Mouse (Mus musculus) liver, embryonic 12.5 days (tissue): ENCODE measurements at regions not wholly inside any gene's neighbourhood (a gene's known extent, or its start where the extent isn't known, plus 50 kb on each side); places are given as distances from the start of the nearest gene placed in this dataset.

ENCODE experiments used
- ATAC-seq: fragments of 200-750 bp; cut with Nextera tagmentation; 2 replicates; pipeline ENCODE4 v1.8.0; 2017; ENCODE audit warnings: moderate number of reproducible peaks, mild to moderate bottlenecking, moderate library complexity
- H3K27ac ChIP-seq: fragments of 300-500 bp; sonication (generic); 2 replicates; pipeline ENCODE4 v1.5.1; 2016; ENCODE audit warnings: mild to moderate bottlenecking
- H3K27me3 ChIP-seq: fragments of 300-500 bp; sonication (generic); replicated peaks from 2 replicates; pipeline ENCODE4 v1.6.1; 2016; ENCODE audit warnings: mild to moderate bottlenecking, moderate library complexity
- H3K36me3 ChIP-seq: fragments of 300-500 bp; sonication (generic); 2 replicates; pipeline ENCODE4 v1.6.1; 2016; ENCODE audit warnings: mild to moderate bottlenecking, moderate library complexity
- H3K4me1 ChIP-seq: fragments of 300-500 bp; sonication (generic); 2 replicates; pipeline ENCODE4 v1.6.1; 2016
- H3K4me2 ChIP-seq: fragments of 300-500 bp; sonication (generic); 2 replicates; pipeline ENCODE4 v1.6.1; 2016; ENCODE audit warnings: mild to moderate bottlenecking, moderate library complexity
- H3K4me3 ChIP-seq: fragments of 300-500 bp; sonication (generic); 2 replicates; pipeline ENCODE4 v1.5.1; 2016; ENCODE audit warnings: mild to moderate bottlenecking, moderate library complexity
- H3K9ac ChIP-seq: fragments of 300-500 bp; sonication (generic); 2 replicates; pipeline ENCODE4 v1.6.1; 2016; ENCODE audit warnings: mild to moderate bottlenecking, moderate library complexity
- H3K9me3 ChIP-seq: fragments of 300-500 bp; sonication (generic); replicated peaks from 2 replicates; pipeline ENCODE4 v1.6.1; 2016; ENCODE audit warnings: mild to moderate bottlenecking, moderate library complexity
- WGBS: fragments of 180-500 bp; shearing (Covaris S2); methylation state at CpG from one replicate; pipeline ENCODE4 v1.1.7; 2016; ENCODE audit not compliant: insufficient replicate concordance; 5-methylcytosine and 5-hydroxymethylcytosine counted together

DNA sequence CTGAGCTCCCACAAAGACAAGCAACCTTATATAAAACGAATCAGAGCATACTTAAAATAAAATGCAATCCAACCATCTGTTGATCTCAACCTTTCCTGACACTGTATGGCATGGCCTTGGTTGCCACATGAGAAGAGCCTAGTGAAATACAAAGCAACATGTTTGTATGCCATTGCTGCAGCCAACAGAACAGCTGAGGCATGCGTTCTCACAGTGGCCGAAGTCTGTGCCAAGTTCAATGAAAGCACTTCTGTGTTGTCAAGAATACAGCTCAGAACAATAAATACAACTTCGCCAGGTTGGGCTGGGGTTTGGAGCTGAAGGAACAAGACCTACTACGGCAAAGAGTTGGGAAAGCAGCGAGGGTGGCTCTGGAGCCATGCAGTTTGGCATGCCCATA, 872.2 kb downstream of the Epha4 start:
- Histone ChIP-seq H3K4me1 (no peaks in the 10 kb centered on the region), H3K4me3 (no peak overlapping the region), H3K9ac (no peak overlapping the region), H3K9me3 (no peaks in the 10 kb centered on the region), H3K36me3 (no peaks in the 10 kb centered on the region), H3K27ac (no peak overlapping the region), H3K27me3 (no peaks in the 10 kb centered on the region), H3K4me2 (no peak overlapping the region)
- WGBS = 70% methylated on average over 6 of the region's 6 CpGs
- no peak for ATAC-seq

GRCm38 (mm10) chr1:76644895-76645294, 870.0 kb downstream of the Epha4 start:
- WGBS = 62% methylated on average over 3 of the region's 3 CpGs

DNA sequence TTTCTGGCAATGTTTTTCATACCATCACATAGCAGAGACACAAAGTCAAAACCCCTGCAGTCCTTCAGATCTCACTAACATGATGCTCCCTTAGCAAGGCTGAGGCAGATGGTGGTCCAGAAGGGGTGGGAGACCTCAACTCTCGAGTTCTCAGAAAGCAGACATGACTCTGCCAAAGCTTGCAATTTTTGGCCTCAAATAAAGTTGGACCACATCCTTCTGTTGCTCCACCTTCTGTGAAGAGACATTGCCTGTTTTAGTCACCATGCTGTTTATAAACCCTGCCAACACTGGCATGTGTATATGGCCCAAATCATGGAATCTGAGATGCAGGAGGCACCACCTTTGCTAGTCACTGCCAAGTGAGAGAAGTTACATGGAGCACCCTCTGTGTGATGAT, 860.1 kb downstream of the Epha4 start:
- no peak for ATAC-seq
- Histone ChIP-seq H3K27ac (no peak overlapping the region), H3K9ac (no peak overlapping the region), H3K4me1 (no peaks in the 10 kb centered on the region), H3K9me3 (no peaks in the 10 kb centered on the region), H3K4me2 (no peak overlapping the region), H3K4me3 (no peak overlapping the region), H3K36me3 (no peaks in the 10 kb centered on the region), H3K27me3 (no peaks in the 10 kb centered on the region)
- 43% methylated on average over 1 of the region's 1 CpGs for WGBS

More at GRCm38 (mm10) chr1:76644895-76645294, 870.0 kb downstream of the Epha4 start:
- no peaks in the 10 kb centered on the region for H3K4me1 ChIP-seq
- H3K27me3 ChIP-seq = no peaks in the 10 kb centered on the region
- H3K4me3 ChIP-seq = no peak overlapping the region
- no peak overlapping the region for H3K27ac ChIP-seq
- H3K9ac ChIP-seq = no peak overlapping the region
- H3K4me2 ChIP-seq = no peak overlapping the region
- no peaks in the 10 kb centered on the region for H3K9me3 ChIP-seq
- ATAC-seq = no peak
- H3K36me3 ChIP-seq = no peaks in the 10 kb centered on the region

DNA sequence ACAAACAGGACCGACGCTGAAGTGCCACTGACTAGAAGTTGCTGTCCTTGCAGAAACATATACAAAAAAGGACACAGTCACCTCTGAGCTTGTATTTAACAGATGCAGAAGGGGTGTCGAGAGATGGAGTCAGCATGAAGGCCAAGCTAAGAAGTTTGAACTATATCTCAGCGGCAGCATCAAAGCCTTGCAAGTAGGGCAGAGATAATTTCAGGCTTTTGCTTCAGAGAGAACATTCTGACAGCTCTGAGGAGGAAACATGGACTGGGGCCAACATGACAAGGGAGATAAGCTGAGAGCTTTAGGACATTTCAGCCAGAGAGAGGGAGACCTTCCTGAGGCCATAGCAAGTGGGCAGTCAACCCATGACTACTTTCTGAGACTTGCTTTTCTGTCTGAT, 856.7 kb downstream of the Epha4 start:
- Histone ChIP-seq H3K36me3 (no peaks in the 10 kb centered on the region), H3K4me3 (no peak overlapping the region), H3K27ac (no peak overlapping the region), H3K9me3 (no peaks in the 10 kb centered on the region), H3K9ac (no peak overlapping the region), H3K4me1 (no peaks in the 10 kb centered on the region), H3K27me3 (no peaks in the 10 kb centered on the region), H3K4me2 (no peak overlapping the region)
- 62% methylated on average over 4 of the region's 4 CpGs for whole genome bisulfite sequencing
- no peak for ATAC-seq

DNA sequence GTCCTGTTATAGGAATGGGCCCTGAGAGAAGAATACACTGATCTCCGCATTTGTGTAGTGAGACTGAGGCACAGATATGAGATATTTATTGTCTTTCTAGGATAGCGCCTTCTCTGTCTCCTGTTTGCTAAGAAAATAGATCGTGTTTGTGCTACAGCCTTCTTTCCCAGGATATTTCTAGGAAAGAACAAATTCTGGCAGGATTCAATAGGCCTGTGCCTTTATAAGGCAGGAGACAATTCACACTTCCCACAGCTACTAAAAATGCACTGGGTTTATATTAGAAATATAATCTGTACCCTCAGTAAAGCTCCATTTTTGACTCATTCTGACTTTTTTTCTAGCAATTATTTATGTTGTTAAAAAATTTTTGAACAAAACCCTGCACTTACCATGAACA, 854.7 kb downstream of the Epha4 start:
- H3K9me3 ChIP-seq = no peaks in the 10 kb centered on the region
- no peak overlapping the region for H3K9ac ChIP-seq
- H3K27ac ChIP-seq = no peak overlapping the region
- no peaks in the 10 kb centered on the region for H3K4me1 ChIP-seq
- no peaks in the 10 kb centered on the region for H3K27me3 ChIP-seq
- ATAC-seq = no peak
- no peak overlapping the region for H3K4me2 ChIP-seq
- WGBS = 73% methylated on average over 3 of the region's 3 CpGs
- H3K36me3 ChIP-seq = no peaks in the 10 kb centered on the region
- H3K4me3 ChIP-seq = no peak overlapping the region

- no peaks in the 10 kb centered on the region for H3K27me3 ChIP-seq
- no peak overlapping the region for H3K4me2 ChIP-seq
- H3K4me3 ChIP-seq = no peak overlapping the region
- no peak overlapping the region for H3K27ac ChIP-seq
- no peaks in the 10 kb centered on the region for H3K9me3 ChIP-seq
- 76% methylated on average over 4 of the region's 4 CpGs for whole genome bisulfite sequencing
- H3K36me3 ChIP-seq = no peaks in the 10 kb centered on the region
- no peaks in the 10 kb centered on the region for H3K4me1 ChIP-seq
- no peak overlapping the region for H3K9ac ChIP-seq
- no peak for ATAC-seq
Observed at GRCm38 (mm10) chr1:76664381-76664780, 850.5 kb downstream of the Epha4 start.

DNA sequence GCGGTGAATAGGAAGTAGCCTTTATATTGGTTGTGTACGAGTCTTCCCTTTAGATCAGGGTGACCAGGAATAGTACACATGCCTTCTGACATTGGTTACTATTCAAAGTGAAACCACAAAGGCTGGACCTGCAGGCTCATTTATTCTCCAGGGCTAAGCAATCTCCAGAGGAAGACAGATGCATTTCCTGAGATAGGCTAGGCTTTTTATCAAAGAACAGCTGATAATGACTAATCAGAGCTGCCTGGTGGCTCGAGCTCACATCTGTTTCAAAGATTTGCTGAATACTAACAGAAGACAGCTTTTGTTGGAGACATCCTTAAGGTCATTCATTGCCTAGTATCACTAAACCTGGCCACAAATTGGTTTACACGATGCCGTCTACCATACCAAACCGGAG, 838.1 kb downstream of the Epha4 start:
- Histone ChIP-seq H3K27ac (no peak overlapping the region), H3K4me1 (no peaks in the 10 kb centered on the region), H3K27me3 (no peaks in the 10 kb centered on the region), H3K9me3 (no peaks in the 10 kb centered on the region), H3K4me3 (no peak overlapping the region), H3K4me2 (no peak overlapping the region), H3K9ac (no peak overlapping the region), H3K36me3 (no peaks in the 10 kb centered on the region)
- WGBS = 13% methylated on average over 6 of the region's 6 CpGs
- no peak for ATAC-seq

- H3K36me3 ChIP-seq = no peaks in the 10 kb centered on the region
- H3K9ac ChIP-seq = no peak overlapping the region
- no peaks in the 10 kb centered on the region for H3K4me1 ChIP-seq
- no peak for ATAC-seq
- H3K4me3 ChIP-seq = no peak overlapping the region
- 45% methylated on average over 2 of the region's 2 CpGs for WGBS
- H3K9me3 ChIP-seq = no peaks in the 10 kb centered on the region
- H3K4me2 ChIP-seq = no peak overlapping the region
- H3K27ac ChIP-seq = no peak overlapping the region
- H3K27me3 ChIP-seq = no peaks in the 10 kb centered on the region
Observed at GRCm38 (mm10) chr1:76705556-76705955, 809.3 kb downstream of the Epha4 start.

DNA sequence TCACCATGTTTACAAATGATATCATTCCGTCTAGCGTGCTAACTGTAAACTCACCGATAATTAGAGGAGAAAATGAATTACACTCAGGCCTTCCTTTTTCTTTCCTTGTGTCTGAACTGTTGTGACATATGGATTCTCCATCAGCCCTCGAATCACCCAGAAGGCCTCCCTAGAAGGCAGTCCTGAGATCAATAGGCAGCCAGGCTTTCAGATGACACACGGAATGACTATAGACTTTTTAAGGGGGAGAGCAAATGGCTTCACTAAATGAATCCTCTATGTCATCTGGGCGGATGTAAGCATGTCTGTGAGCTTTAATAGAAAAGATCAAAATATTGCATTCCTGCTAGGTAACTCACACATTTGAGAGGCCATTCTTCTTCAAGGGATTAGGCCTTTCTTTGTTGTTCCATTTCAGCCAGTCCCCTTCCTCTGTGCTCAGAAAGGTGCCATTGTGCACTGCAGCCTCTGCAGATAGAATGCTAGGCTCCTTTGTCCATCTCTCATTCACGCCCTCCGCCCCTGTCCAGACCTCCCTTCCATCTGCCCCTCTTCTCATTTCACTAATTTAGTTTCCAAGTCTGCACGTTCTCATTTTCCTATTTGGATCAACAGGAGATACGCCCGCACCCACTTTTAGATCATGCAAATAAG, 797.1 kb downstream of the Epha4 start:
- no peaks in the 10 kb centered on the region for H3K9me3 ChIP-seq
- H3K4me2 ChIP-seq = no peak overlapping the region
- H3K9ac ChIP-seq = no peak overlapping the region
- H3K4me3 ChIP-seq = no peak overlapping the region
- ATAC-seq = no peak
- no peaks in the 10 kb centered on the region for H3K27me3 ChIP-seq
- H3K4me1 ChIP-seq = no peaks in the 10 kb centered on the region
- H3K27ac ChIP-seq = no peak overlapping the region
- 67% methylated on average over 11 of the region's 11 CpGs for WGBS
- H3K36me3 ChIP-seq = no peaks in the 10 kb centered on the region

DNA sequence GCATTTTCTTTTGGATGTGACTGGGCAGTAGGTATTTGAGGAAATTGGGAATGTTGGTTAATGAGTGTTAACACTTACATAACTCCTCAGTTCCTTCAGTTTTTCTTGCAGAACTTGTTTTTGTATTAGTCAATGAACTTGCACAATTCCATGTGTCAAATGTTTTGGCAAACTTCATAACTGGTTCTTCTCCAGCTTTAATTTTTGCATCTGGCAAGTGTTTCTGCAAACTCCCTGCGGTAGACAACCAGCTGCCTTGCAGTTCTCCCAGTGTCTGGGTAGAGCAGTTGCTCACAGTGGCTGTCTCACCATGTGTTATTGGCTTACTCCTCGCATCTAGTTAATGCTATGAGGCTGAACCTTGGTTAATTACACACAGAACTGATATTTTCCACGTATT, 790.4 kb downstream of the Epha4 start:
- no peak overlapping the region for H3K9ac ChIP-seq
- no peaks in the 10 kb centered on the region for H3K27me3 ChIP-seq
- no peaks in the 10 kb centered on the region for H3K4me1 ChIP-seq
- H3K4me2 ChIP-seq = no peak overlapping the region
- H3K36me3 ChIP-seq = no peaks in the 10 kb centered on the region
- WGBS = 37% methylated on average over 3 of the region's 3 CpGs
- no peaks in the 10 kb centered on the region for H3K9me3 ChIP-seq
- no peak overlapping the region for H3K27ac ChIP-seq
- no peak overlapping the region for H3K4me3 ChIP-seq
- no peak for ATAC-seq

GRCm38 (mm10) chr1:76737003-76737402, 777.9 kb downstream of the Epha4 start:
- no peak overlapping the region for H3K9ac ChIP-seq
- no peak overlapping the region for H3K4me3 ChIP-seq
- no peaks in the 10 kb centered on the region for H3K4me1 ChIP-seq
- no peak overlapping the region for H3K27ac ChIP-seq
- no peaks in the 10 kb centered on the region for H3K27me3 ChIP-seq
- WGBS = 65% methylated on average over 1 of the region's 1 CpGs
- no peaks in the 10 kb centered on the region for H3K9me3 ChIP-seq
- H3K4me2 ChIP-seq = no peak overlapping the region
- no peak for ATAC-seq
- no peaks in the 10 kb centered on the region for H3K36me3 ChIP-seq

GRCm38 (mm10) chr1:76737663-76738062, 777.2 kb downstream of the Epha4 start:
- Histone ChIP-seq H3K9ac (no peak overlapping the region), H3K9me3 (no peaks in the 10 kb centered on the region), H3K36me3 (no peaks in the 10 kb centered on the region), H3K4me3 (no peak overlapping the region), H3K27ac (no peak overlapping the region), H3K4me2 (no peak overlapping the region), H3K4me1 (no peaks in the 10 kb centered on the region), H3K27me3 (no peaks in the 10 kb centered on the region)
- 61% methylated on average over 2 of the region's 2 CpGs for WGBS
- no peak for ATAC-seq

- WGBS = 83% methylated on average over 2 of the region's 2 CpGs
- no peak overlapping the region for H3K27ac ChIP-seq
- no peak for ATAC-seq
- H3K9ac ChIP-seq = no peak overlapping the region
- no peaks in the 10 kb centered on the region for H3K36me3 ChIP-seq
- no peak overlapping the region for H3K4me2 ChIP-seq
- H3K4me3 ChIP-seq = no peak overlapping the region
- H3K9me3 ChIP-seq = no peaks in the 10 kb centered on the region
- H3K4me1 ChIP-seq = no peaks in the 10 kb centered on the region
- no peaks in the 10 kb centered on the region for H3K27me3 ChIP-seq
Observed at GRCm38 (mm10) chr1:76772694-76773093, 742.2 kb downstream of the Epha4 start.
